Mouse (Mus musculus): ENCODE results near the gene Ell. TPM values are rescaled to one million over a fixed set of nuclear protein-coding genes. Genes with fewer than 3 reads are reported as not detected.
A peak's percentile ranks its signal among the peaks of the same experiment; 100 is the strongest.

Gene Ell
- polyA plus RNA-seq, 1 experiment from 2014 or later, result 11.6 TPM

DNA sequence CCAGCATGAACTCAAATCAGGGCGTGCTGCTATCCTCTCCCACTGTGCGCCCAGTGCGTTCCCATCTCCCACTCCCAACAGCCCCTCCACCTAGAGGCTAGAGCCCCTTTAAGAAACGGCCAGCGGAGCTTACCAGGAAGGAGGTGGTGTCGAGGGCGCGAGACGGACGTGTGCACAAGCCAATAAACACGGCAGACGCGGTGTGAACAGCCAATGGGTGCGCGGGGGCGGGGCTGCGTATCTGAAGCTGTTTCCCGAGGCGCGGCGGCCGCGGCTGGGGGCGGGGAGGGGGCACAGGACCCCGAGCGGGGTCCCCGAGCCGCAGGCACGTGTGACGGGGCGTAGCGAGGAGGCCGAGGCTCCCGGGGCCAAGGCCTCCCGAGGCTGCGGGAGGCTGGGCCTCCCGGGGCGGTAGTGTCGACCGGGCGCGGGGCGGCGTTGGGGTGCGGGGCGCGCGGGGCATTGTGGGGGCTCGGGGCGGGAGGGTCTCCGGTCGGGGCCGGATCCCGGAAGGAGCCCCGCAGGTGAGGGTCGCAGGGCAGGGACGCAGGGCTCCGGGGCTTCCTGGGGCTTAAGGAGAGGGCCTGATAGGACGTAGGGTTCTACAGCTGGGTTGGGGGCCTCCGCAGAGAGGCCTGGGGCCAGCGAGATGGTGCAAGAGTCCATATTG is 11.6 kb upstream of the Ell start, which contains the start of the genes Fkbp8 and Kxd1:
Gene Fkbp8 (plus strand): TSS at position 213 of the 670 bp plus-strand sequence.
Gene Kxd1 (minus strand): TSS at position 445 of the 670 bp plus-strand sequence.
- WGBS, result under 1% methylated on average over 58 of the region's 61 CpGs
- peak; percentile 81 for ATAC-seq (ENCODE audit: extremely low read depth, insufficient number of reproducible peaks, low FRiP score, low TSS enrichment)
- Histone ChIP-seq H3K4me3 (peak within 1 kb of the TSS; percentile 92), H3K27me3 (replicated peaks) (no peaks in the 10 kb centered on the region), H3K4me2 (peak within 1 kb of the TSS; percentile 81), H3K9ac (peak within 1 kb of the TSS; percentile 98), H3K9me3 (no peaks in the 10 kb centered on the region), H3K27ac (replicated peaks) (peak within 1 kb of the TSS; percentile 89), H3K36me3 (peaks cover 35% of the 10 kb centered on the region), H3K4me1 (peaks cover 37% of the 10 kb centered on the region)

GRCm38 (mm10) chr8:70528182-70528797 is 11.0 kb upstream of the Ell start:
- Histone ChIP-seq H3K4me1 (peaks cover 35% of the 10 kb centered on the region), H3K36me3 (peaks cover 41% of the 10 kb centered on the region), H3K27me3 (replicated peaks) (no peaks in the 10 kb centered on the region), H3K27ac (replicated peaks) (peak overlapping the region; percentile 89), H3K4me2 (peak overlapping the region; percentile 81), H3K4me3 (peak overlapping the region; percentile 92), H3K9me3 (no peaks in the 10 kb centered on the region), H3K9ac (peak overlapping the region; percentile 98)
- no peak for ATAC-seq (ENCODE audit: extremely low read depth, insufficient number of reproducible peaks, low FRiP score, low TSS enrichment)
- WGBS, result 19% methylated on average over 13 of the region's 13 CpGs

DNA sequence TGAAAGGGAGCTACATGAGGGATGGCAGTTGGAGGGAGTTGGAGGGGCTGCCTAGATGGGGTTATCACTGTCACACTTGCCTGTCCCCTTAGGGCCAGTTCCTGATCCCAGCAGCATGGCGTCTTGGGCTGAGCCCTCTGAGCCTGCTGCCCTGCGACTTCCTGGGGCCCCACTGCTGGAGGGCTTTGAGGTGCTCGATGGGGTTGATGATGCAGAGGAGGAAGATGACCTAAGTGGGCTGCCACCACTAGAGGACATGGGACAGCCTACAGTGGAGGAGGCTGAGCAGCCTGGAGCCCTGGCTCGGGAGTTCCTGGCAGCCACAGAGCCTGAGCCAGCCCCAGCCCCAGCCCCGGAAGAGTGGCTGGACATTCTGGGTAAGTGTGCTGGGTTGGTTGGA is 10.0 kb upstream of the Ell start:
- H3K27me3 ChIP-seq (replicated peaks), result no peaks in the 10 kb centered on the region
- no peaks in the 10 kb centered on the region for H3K9me3 ChIP-seq
- H3K27ac ChIP-seq (replicated peaks), result no peak overlapping the region
- peaks cover 30% of the 10 kb centered on the region for H3K4me1 ChIP-seq
- peak overlapping the region; percentile 40; the same call in 1 of the 2 replicates for H3K9ac ChIP-seq
- WGBS, result 77% methylated on average over 5 of the region's 5 CpGs
- ATAC-seq (ENCODE audit: extremely low read depth, insufficient number of reproducible peaks, low FRiP score, low TSS enrichment), result no peak
- peaks cover 51% of the 10 kb centered on the region for H3K36me3 ChIP-seq
- peak overlapping the region; percentile 92; the same call in 1 of the 2 replicates for H3K4me3 ChIP-seq
- peak overlapping the region; percentile 81; the same call in 1 of the 2 replicates for H3K4me2 ChIP-seq

- no peak overlapping the region for H3K27ac ChIP-seq (replicated peaks)
- ATAC-seq (ENCODE audit: extremely low read depth, insufficient number of reproducible peaks, low FRiP score, low TSS enrichment), result no peak
- no peaks in the 10 kb centered on the region for H3K9me3 ChIP-seq
- H3K4me3 ChIP-seq, result 0 out of 2 replicates have a peak overlapping the region, but pooled peaks have one; percentile 92
- no peaks in the 10 kb centered on the region for H3K27me3 ChIP-seq (replicated peaks)
- H3K36me3 ChIP-seq, result peaks cover 56% of the 10 kb centered on the region
- peak overlapping the region; percentile 40; the same call in 1 of the 2 replicates for H3K9ac ChIP-seq
- H3K4me1 ChIP-seq, result peaks cover 34% of the 10 kb centered on the region
- H3K4me2 ChIP-seq, result no peak overlapping the region; the same call in 1 of the 2 replicates
- 89% methylated on average over 3 of the region's 3 CpGs for WGBS
These were observed 9.5 kb upstream of the Ell start for GRCm38 (mm10) chr8:70529741-70530161.

- Histone ChIP-seq H3K4me3 (no peak overlapping the region), H3K27me3 (replicated peaks) (no peaks in the 10 kb centered on the region), H3K9me3 (no peaks in the 10 kb centered on the region), H3K4me2 (no peak overlapping the region), H3K36me3 (peaks cover 61% of the 10 kb centered on the region), H3K27ac (replicated peaks) (no peak overlapping the region), H3K4me1 (peaks cover 39% of the 10 kb centered on the region), H3K9ac (no peak overlapping the region)
- WGBS, result 98% methylated on average over 2 of the region's 2 CpGs
- ATAC-seq (ENCODE audit: extremely low read depth, insufficient number of reproducible peaks, low FRiP score, low TSS enrichment), result no peak
These were observed 8.9 kb upstream of the Ell start for GRCm38 (mm10) chr8:70530314-70530713.

DNA sequence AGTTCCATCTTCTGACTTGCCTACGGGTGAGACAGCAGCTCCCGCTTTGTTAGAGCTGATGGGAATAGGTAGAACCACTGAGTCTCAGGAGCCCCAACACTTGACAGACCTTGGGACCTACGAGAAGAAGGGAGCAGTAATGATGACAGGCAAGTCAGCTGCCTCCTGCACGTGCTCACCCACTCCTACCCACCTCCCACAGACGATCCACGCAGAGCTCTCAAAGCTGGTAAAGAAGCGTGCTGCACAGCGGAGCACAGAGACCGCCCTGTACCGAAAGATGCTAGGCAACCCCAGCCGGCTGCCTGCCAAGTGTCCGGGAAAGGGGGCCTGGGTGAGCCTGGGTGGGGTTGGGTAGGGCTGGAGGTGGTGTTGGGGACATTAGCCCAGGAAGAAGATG is 5.0 kb upstream of the Ell start:
- Histone ChIP-seq H3K4me3 (no peak overlapping the region), H3K4me1 (peaks cover 23% of the 10 kb centered on the region), H3K9ac (peak overlapping the region; percentile 15; the same call in 1 of the 2 replicates), H3K36me3 (peaks cover 83% of the 10 kb centered on the region), H3K27ac (replicated peaks) (no peak overlapping the region), H3K9me3 (no peaks in the 10 kb centered on the region), H3K4me2 (no peak overlapping the region), H3K27me3 (replicated peaks) (no peaks in the 10 kb centered on the region)
- no peak for ATAC-seq (ENCODE audit: extremely low read depth, insufficient number of reproducible peaks, low FRiP score, low TSS enrichment)
- WGBS, result 92% methylated on average over 12 of the region's 12 CpGs

GRCm38 (mm10) chr8:70535221-70535620 is 4.0 kb upstream of the Ell start:
- H3K4me2 ChIP-seq, result no peak overlapping the region
- no peak overlapping the region; the same call in 1 of the 2 replicates for H3K9ac ChIP-seq
- WGBS, result 75% methylated on average over 3 of the region's 3 CpGs

DNA sequence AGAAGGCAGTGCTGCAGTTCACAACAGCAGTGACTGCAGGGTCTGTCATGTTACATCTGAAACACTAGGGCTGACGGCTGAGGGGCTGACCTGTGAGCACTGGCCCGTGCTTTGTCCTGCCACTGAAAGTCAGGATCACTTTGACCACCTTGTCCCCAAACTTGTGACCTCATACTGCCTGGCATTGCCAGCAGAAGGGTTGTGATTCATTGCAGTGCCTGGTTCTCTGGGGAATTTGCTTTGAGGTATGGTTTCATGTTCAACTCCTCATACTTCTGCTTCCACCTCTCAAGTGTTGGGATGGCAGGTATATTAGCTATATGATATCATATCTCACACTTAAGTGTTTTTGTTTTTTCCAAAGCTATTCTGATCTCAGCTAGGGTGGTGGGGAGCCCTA is 3.6 kb upstream of the Ell start:
- H3K36me3 ChIP-seq, result peaks cover 69% of the 10 kb centered on the region

More at GRCm38 (mm10) chr8:70535221-70535620, 4.0 kb upstream of the Ell start:
- no peak overlapping the region for H3K4me3 ChIP-seq
- no peak overlapping the region for H3K27ac ChIP-seq (replicated peaks)
- no peaks in the 10 kb centered on the region for H3K27me3 ChIP-seq (replicated peaks)
- H3K9me3 ChIP-seq, result no peaks in the 10 kb centered on the region
- ATAC-seq (ENCODE audit: extremely low read depth, insufficient number of reproducible peaks, low FRiP score, low TSS enrichment), result no peak
- peaks cover 74% of the 10 kb centered on the region for H3K36me3 ChIP-seq
- H3K4me1 ChIP-seq, result peaks cover 20% of the 10 kb centered on the region

DNA sequence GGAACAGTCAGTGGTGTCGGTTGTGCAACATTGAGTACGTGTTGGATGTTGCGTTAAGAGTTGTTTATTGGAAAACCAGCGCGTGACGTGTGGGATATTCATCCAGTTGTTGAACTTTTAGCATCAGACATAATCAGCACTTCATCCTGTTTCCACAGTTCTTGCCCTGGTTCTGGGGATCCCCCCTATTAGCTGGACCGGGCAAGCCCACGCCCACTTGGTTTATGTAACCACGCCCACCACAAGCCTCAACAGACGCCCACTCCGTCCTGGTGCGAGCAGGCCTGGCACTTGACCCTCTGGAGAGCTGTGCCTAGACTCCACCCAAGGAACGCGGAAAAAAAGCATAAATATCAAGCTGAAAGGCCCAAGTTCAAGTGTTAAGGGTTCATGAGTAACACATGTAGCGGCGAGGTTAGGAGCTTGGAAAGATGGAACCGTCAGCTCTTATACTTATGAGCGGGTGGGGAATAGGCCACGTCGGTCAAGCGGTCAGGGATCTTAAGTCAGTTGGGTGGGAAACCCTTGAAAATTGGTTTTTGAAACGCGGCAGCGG is 1.2 kb upstream of the Ell start:
- H3K27me3 ChIP-seq (replicated peaks), result no peaks in the 10 kb centered on the region
- H3K4me1 ChIP-seq, result peaks cover 39% of the 10 kb centered on the region
- WGBS, result 13% methylated on average over 24 of the region's 24 CpGs
- H3K9me3 ChIP-seq, result no peaks in the 10 kb centered on the region
- H3K9ac ChIP-seq, result peak overlapping the region; percentile 93
- H3K4me2 ChIP-seq, result peak overlapping the region; percentile 87
- H3K4me3 ChIP-seq, result peak overlapping the region; percentile 74
- H3K27ac ChIP-seq (replicated peaks), result peak overlapping the region; percentile 95
- no peak for ATAC-seq (ENCODE audit: extremely low read depth, insufficient number of reproducible peaks, low FRiP score, low TSS enrichment)
- peaks cover 45% of the 10 kb centered on the region for H3K36me3 ChIP-seq

More for the DNA sequence above, 3.6 kb upstream of the Ell start:
- no peak for ATAC-seq (ENCODE audit: extremely low read depth, insufficient number of reproducible peaks, low FRiP score, low TSS enrichment)
- Histone ChIP-seq H3K27me3 (replicated peaks) (no peaks in the 10 kb centered on the region), H3K4me3 (no peak overlapping the region), H3K4me1 (peaks cover 25% of the 10 kb centered on the region), H3K4me2 (no peak overlapping the region), H3K9me3 (no peaks in the 10 kb centered on the region), H3K27ac (replicated peaks) (no peak overlapping the region), H3K9ac (no peak overlapping the region)
- WGBS, result 60% methylated on average over 2 of the region's 2 CpGs

DNA sequence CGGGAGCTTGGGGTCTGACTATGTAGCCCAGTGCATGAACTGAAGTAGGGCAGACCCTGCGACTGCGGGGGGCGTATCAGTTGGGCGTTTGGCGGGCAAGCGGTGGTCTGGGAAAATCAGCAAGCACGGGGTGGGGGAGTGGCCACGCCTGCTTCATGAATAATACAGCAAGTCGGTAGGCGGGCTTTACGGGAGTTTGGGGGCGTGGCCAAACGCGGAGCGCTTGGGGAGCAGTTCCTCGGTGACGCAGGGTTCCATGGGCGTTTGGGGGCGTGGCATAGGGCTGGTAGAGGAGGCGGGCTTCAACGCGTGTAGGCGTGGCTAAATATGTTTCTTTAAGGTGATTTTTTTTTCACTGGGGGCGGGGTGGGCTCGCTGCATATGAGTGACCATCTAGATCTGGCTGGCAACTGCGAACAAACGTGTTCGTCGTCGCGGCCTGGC is 602 bp upstream of the Ell start:
- H3K9ac ChIP-seq, result peak overlapping the region; percentile 93
- H3K27me3 ChIP-seq (replicated peaks), result no peaks in the 10 kb centered on the region
- under 1% methylated on average over 32 of the region's 32 CpGs for WGBS
- H3K4me1 ChIP-seq, result peaks cover 44% of the 10 kb centered on the region
- peaks cover 40% of the 10 kb centered on the region for H3K36me3 ChIP-seq
- H3K4me2 ChIP-seq, result peak overlapping the region; percentile 87
- ATAC-seq (ENCODE audit: extremely low read depth, insufficient number of reproducible peaks, low FRiP score, low TSS enrichment), result peak; percentile 77
- H3K9me3 ChIP-seq, result no peaks in the 10 kb centered on the region
- H3K4me3 ChIP-seq, result peak overlapping the region; percentile 74
- H3K27ac ChIP-seq (replicated peaks), result peak overlapping the region; percentile 95

DNA sequence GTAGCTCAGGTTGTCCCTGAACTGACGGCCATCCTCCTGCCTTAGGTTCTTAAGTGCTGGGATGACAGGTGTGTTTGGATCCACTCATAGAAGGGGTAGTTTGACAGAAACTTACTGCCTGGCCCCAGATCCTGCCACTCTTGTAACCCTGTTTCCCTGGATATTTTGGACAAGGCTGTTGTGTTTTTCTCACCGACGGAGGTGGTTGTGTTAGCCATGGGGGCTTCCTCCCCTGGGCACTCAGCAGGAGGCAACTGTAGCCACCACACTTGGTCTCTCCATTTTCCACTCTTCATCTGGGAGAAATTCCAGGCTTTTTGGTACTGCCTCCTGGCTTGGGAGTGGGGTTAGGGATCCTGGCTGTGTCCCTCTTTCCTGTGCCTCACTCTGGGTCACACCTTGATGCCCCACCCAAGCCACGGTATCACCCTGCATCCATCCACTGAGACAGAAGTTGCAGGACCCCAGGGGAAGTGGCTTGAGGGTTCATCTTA is 803 bp downstream of the Ell start:
- peak overlapping the region; percentile 87 for H3K4me2 ChIP-seq
- ATAC-seq (ENCODE audit: extremely low read depth, insufficient number of reproducible peaks, low FRiP score, low TSS enrichment), result no peak
- H3K27me3 ChIP-seq (replicated peaks), result no peaks in the 10 kb centered on the region
- peak overlapping the region; percentile 95 for H3K27ac ChIP-seq (replicated peaks)
- 8% methylated on average over 4 of the region's 4 CpGs for WGBS
- H3K36me3 ChIP-seq, result peaks cover 26% of the 10 kb centered on the region
- H3K9me3 ChIP-seq, result no peaks in the 10 kb centered on the region
- peak overlapping the region; percentile 93 for H3K9ac ChIP-seq
- H3K4me1 ChIP-seq, result peaks cover 48% of the 10 kb centered on the region
- H3K4me3 ChIP-seq, result peak overlapping the region; percentile 74
